Mouse (Mus musculus): ENCODE data around the gene Dnajc1.

Dnajc1 gene

DNA sequence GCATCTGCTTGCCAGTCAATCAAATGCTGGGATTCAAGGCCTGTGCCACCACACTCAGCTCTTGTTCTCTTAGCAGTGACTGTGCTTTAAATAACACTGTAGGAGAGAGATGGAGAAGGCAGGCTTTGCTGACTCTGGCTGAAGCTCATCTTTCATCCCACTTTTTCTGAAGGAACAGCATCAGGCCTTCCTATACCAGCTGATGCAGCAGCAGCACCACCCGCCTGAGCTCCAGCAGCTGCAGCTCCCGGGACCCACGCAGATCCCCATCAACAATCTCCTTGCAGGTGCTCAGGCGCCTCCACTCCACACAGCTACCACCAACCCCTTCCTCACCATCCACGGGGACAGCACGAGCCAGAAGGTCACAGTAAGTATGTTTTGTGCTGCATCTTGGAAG is 184.1 kb downstream of the Dnajc1 start:
- in situ Hi-C loops (cut with MboI; ENCODE audit: unreplicated experiment in 2 of 2), result loop anchor here in 1 of 2 experiments (5.0 kb wide), 1 partner anchor 181 kb away; no protein-coding TSS in a partner anchor

DNA sequence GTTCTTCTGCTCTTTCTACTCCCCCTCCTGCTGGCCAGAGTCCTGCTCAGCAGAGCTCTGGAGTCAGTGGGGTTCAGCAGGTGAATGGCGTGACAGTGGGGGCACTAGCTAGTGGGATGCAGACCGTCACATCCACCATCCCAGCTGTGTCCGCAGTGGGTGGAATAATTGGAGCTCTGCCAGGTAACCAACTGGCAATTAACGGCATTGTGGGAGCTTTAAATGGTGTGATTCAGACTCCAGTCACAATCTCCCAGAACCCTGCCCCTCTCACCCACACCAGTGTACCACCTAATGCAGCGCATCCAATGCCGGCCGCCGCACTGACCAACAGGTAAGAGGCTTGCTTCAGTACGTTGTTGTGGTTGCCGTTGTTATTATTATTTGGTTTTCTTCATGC is 185.8 kb downstream of the Dnajc1 start:
- in situ Hi-C loops (cut with MboI; ENCODE audit: unreplicated experiment in 2 of 2), result loop anchor here in 1 of 2 experiments (5.0 kb wide), 1 partner anchor 180 kb away; no protein-coding TSS in a partner anchor

DNA sequence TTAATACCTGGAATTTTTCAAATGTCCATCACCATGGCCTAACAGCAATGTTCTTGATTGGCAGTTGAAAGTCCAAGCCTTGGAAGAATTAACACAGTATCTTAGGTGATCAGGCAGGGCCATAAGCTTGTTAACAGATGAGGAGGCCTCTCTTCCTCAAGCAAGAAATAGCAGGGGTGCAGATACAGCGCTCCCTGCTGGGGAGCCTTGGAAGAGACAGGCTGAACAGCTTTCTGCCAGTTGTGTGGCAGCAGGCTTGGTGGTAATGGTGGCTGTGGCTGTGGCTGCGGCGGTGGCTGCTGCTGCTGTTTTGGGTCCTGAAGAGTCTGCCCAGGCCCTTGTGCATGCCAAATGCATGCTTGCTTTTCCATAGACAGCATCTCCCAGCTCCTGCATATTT is 187.5 kb downstream of the Dnajc1 start:
- in situ Hi-C loops (cut with MboI; ENCODE audit: unreplicated experiment in 2 of 2), result loop anchor here in 1 of 2 experiments (5.0 kb wide), 1 partner anchor 178 kb away; no protein-coding TSS in a partner anchor

DNA sequence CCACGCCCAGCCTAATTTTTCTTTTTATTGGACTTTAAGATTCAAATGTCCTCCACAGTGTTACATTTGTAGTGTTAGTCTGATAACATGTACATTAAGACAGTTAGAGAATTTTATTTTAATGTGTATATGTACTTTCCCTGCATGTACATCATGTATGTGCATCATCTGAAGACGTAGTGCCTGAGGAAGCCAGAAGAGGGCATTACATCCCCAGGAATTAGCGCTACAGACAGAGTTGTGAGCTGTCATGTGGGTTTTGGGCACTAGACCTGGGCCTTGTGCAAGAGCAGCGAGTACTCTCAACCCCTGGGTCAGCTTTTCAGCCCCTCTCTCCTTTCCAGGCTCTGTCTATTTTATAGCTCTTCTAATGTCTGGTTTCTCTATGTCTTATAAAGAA is 189.7 kb downstream of the Dnajc1 start:
- in situ Hi-C loops (cut with MboI; ENCODE audit: unreplicated experiment in 2 of 2), result loop anchor here in 1 of 2 experiments (5.0 kb wide), 1 partner anchor 261 kb away; no protein-coding TSS in a partner anchor

- in situ Hi-C loops (cut with MboI; ENCODE audit: unreplicated experiment in 2 of 2), result loop anchor here in 1 of 2 experiments (5.0 kb wide), 1 partner anchor 260 kb away; no protein-coding TSS in a partner anchor
These were observed 190.7 kb downstream of the Dnajc1 start for GRCm38 (mm10) chr2:18201820-18202462.

DNA sequence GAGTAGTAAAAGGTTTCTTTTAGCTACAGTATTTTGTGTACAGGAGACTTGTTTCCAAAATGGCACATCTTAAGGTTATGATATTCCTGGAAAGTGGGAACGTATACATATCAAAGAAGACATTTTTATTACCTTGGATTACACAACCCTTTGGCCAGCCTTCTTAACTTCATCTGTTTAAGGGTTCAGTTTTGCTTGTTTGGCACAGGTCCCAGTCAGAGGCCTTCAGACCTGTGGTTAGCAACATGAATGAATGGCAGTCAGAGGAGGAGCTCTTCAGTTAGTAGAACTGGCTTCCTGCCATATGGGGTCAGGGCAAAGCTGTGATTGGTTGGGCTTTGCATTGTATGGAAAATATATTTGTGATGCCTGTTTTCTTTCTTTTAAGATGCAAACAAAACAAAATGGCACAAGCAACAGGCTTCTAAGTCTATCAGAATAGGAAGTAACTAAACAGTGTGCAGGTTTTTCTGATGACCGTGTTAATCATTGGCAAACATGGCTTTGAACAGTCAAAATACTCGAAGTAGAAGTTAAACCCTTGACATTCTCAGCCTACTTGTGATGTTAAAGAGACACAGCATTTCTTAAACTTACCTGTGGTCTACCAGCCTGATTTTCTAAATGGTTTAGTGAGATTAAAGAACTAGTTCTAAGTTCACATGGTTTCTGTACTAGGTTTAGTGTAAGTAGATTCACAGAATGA is 196.8 kb downstream of the Dnajc1 start:
- in situ Hi-C loops (cut with MboI; ENCODE audit: unreplicated experiment in 2 of 2), result loop anchor here in 1 of 2 experiments (25.0 kb wide), 1 partner anchor 491 kb away; the partner anchor contains the start of genes Bmi1 and Spag6

DNA sequence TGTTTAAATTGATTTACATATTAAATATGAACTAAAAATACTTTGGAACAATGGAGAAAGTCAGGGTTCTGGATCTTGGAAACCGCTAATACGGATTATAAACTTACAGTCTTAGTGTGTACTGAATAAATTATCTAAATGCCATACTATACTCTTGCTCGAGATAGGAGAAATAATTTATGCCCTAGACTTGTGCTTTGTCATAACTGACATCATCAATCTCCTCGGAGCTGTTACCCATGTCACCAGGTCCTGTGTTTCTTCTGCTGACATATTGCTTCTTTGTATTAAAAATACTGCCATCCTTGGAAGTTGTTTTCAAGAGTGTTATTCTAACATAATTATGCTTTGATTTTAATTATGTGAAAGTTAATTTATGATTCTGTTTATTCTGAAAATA is 197.3 kb downstream of the Dnajc1 start:
- in situ Hi-C loops (cut with MboI; ENCODE audit: unreplicated experiment in 2 of 2), result loop anchor here in 1 of 2 experiments (25.0 kb wide), 1 partner anchor 492 kb away; the partner anchor contains the start of genes Bmi1 and Spag6

DNA sequence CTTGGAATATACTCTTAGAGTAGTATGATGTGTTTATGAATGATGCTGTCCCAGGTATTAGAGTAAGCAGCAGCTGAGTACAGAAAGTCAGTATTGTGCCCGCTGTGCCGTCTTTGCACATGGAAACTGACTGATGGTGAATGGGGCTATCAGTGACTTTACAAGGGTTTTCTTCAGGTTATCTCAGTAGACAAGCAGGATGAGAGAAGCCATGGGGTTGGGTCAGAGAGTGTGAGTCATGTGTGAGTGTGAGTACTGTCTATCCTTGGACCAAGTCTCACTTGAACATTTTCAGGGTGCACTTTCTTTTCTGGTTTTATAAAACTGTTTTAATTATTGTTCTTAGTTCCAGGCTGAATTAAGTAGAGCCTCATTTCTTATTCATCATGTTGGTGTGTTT is 204.3 kb downstream of the Dnajc1 start:
- in situ Hi-C loops (cut with MboI; ENCODE audit: unreplicated experiment in 2 of 2), result loop anchor here in 1 of 2 experiments (25.0 kb wide), 1 partner anchor 499 kb away; the partner anchor contains the start of genes Bmi1 and Spag6

DNA sequence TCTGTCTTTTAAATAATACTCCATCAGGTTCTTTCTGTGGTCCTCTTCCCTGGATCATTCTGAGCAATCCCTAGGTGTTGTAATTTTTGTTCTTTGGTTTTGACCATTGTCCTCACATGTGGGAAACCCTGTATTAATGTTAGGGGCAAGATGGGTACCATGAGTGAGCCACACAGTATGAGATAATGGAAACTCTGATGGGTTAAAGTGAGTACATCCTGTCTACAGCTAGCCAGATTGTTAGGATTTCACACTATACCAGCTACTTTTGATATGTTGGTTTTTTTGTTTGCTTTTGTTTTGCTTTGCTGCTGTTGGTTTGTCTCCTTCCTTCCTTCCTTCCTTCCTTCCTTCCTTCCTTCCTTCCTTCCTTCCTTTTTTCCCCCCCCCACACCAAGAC is 209.6 kb downstream of the Dnajc1 start:
- in situ Hi-C loops (cut with MboI; ENCODE audit: unreplicated experiment in 2 of 2), result loop anchor here in 1 of 2 experiments (25.0 kb wide), 1 partner anchor 504 kb away; the partner anchor contains the start of genes Bmi1 and Spag6

GRCm38 (mm10) chr2:18181631-18182030 is 211.0 kb downstream of the Dnajc1 start:
- in situ Hi-C loops (cut with MboI; ENCODE audit: unreplicated experiment in 2 of 2), result loop anchor here in 1 of 2 experiments (25.0 kb wide), 1 partner anchor 506 kb away; the partner anchor contains the start of genes Bmi1 and Spag6

DNA sequence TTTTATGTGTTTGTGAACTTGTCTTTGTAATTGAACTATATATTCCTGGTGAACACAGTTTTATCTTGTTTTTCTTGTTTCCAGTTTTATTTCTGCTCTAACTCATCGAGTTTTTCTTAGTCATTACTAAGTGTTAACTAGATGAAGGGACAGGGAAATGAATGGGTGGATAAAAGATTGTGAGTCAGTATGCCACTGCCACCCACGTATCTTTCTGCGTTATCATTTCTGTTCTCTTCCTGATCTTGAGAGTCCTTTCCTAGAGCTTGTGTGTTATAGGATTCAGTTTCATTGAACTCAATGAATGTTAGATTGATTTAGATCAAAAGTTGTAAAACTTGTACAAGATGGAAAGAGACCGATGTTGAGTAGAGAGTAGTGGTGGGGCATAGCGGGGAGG is 212.3 kb downstream of the Dnajc1 start:
- in situ Hi-C loops (cut with MboI; ENCODE audit: unreplicated experiment in 2 of 2), result loop anchor here in 1 of 2 experiments (25.0 kb wide), 1 partner anchor 507 kb away; the partner anchor contains the start of genes Bmi1 and Spag6

DNA sequence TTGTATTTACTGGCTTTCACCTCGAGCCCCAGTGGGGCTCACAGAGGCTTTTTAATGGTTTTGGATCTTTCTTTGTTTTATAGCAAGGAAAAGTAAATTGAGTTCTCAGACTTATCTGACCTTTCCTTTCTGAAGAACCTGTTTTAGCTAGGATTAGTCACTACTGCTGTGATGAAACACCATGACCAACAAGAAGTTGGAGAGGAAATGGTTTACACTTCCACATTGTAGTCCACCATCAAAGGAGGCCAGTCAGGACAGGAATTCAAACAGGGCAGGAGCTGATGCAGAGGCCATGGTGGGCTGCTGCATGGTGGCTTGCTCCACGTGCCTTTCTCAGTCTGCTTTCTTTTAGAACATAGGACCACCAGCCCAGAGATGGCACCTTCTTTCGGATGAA is 216.4 kb downstream of the Dnajc1 start:
- in situ Hi-C loops (cut with MboI; ENCODE audit: unreplicated experiment in 2 of 2), result loop anchor here in 1 of 2 experiments (25.0 kb wide), 1 partner anchor 511 kb away; the partner anchor contains the start of genes Bmi1 and Spag6

- in situ Hi-C loops (cut with MboI; ENCODE audit: unreplicated experiment in 2 of 2), result loop anchor here in 1 of 2 experiments (25.0 kb wide), 1 partner anchor 512 kb away; the partner anchor contains the start of genes Bmi1 and Spag6
These were observed 217.4 kb downstream of the Dnajc1 start for GRCm38 (mm10) chr2:18175234-18175633.

- in situ Hi-C loops (cut with MboI; ENCODE audit: unreplicated experiment in 2 of 2), result no loop called here
These were observed 223.3 kb downstream of the Dnajc1 start for GRCm38 (mm10) chr2:18169174-18169948.

- in situ Hi-C loops (cut with MboI; ENCODE audit: unreplicated experiment in 2 of 2), result no loop called here
These were observed 227.1 kb downstream of the Dnajc1 start for GRCm38 (mm10) chr2:18165511-18165910.

DNA sequence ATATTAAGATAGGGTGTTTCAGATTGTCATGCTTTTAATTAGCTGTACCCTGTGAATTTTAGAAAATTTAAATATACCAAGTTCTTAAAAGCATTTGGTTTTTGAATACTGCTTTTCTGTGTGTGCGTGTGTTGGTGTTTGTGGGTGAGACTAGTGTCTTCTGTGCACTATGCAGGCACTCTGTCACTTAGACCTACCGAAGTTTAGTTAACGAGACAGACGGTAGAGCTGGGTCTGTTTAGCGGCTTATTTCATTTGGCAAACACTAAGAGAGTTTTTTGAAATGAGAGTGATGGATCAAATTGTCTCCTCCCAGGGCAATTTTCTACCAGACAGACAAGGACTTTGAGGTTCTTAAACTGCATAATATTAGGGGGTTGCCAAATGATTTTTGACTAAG is 231.6 kb downstream of the Dnajc1 start:
- in situ Hi-C loops (cut with MboI; ENCODE audit: unreplicated experiment in 2 of 2), result no loop called here

DNA sequence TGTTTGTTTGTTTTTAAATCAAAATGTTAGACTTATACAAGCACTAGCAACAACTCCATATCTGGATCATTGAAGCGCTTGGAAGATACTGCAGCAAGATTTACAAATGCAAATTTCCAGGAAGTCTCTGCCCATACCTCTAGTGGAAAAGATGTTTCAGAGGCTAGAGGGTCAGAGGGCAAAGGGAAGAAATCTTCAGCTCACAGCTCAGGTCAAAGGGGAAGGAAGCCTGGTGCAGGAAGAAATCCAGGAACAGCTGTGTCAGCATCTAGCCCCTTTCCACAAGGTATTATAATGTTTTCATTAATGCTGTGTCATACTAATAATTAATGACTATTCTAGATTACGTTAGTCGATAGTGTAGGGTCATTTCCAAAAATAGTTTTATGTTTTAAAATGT is 233.2 kb downstream of the Dnajc1 start:
- in situ Hi-C loops (cut with MboI; ENCODE audit: unreplicated experiment in 2 of 2), result no loop called here

GRCm38 (mm10) chr2:18156131-18156530 is 236.5 kb downstream of the Dnajc1 start:
- in situ Hi-C loops (cut with MboI; ENCODE audit: unreplicated experiment in 2 of 2), result no loop called here

All from v-Abl transformed pro-B cells (cell line).